ENCODE assay signal across 8 mouse cellular contexts in the genomic region with DNA sequence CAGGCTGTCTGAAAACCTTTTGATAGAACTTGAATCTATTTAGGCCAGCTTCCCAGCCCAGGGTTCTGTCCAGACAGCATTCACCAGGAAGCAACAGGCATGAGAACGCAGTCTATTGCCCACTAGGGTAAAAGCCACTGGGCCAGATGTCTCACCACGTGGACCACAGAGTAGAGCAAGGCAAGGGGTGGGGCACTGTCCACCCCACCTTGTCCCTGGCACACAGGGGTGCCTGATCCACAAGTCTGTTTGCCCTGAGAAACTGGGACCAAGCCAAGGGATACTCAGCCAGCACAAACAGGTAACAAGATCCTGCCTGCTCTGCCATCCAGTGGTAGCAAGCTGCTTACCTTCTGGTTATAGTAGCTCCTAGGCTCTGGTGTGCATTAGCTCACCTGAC.
DNase-seq lines count a peak whose midpoint lies in the region.

No protein-coding gene starts in this region.

- DNase-seq in cerebellum, adult 9-10 months = peak; percentile 5
- no peak for DNase-seq in cerebellum, postnatal 14 days
- DNase-seq in brain, adult 2 months (ENCODE audit: low read depth, low spot score) = peak; percentile 19
- DNase-seq in heart, postnatal 4 days = peak; percentile 81
- peak; percentile 61 for DNase-seq in lung, postnatal 14 days
- no peak for DNase-seq in layer of hippocampus, postnatal 10 days (ENCODE audit: low spot score in 2 of 2)
- no peak for DNase-seq in spleen, postnatal 4 days (ENCODE audit: low spot score in 2 of 2)
- DNase-seq in cerebellum, adult 18-20 months = no peak

Comparison
In these comparisons a context has a peak if more than half of its experiments do, and no peak if none do; other contexts are left out.
1. DNase-seq: peak in cerebellum, adult 9-10 months (single experiment), brain, adult 2 months (single experiment), heart, postnatal 4 days (single experiment) and lung, postnatal 14 days (single experiment); none in cerebellum, postnatal 14 days (0 of 2), layer of hippocampus, postnatal 10 days (0 of 2), spleen, postnatal 4 days (0 of 2) and cerebellum, adult 18-20 months (0 of 2).